Mouse (Mus musculus): Measurements from ENCODE around the gene Kctd18. TPM values are rescaled to one million over a fixed set of nuclear protein-coding genes. Genes with fewer than 3 reads are reported as not detected.

Gene Kctd18
- total and polyA plus RNA-seq, 3 experiments, result 4.2 to 6.6 (median 5.8) TPM

- no peak for TF ChIP-seq EP300 (IDR thresholded peaks at IDR 0.05; ENCODE audit: insufficient read depth, low read depth, low read length)
- no peak for TF ChIP-seq POLR2A (IDR thresholded peaks at IDR 0.05; ENCODE audit: insufficient read depth, low read depth, low read length)
- no peak for TF ChIP-seq CTCF (IDR thresholded peaks at IDR 0.05)
- peak overlapping the region; percentile 96 for H3K4me3 ChIP-seq
- no peak for DNase-seq
- H3K9ac ChIP-seq (ENCODE audit: low read depth, low read length), result peak overlapping the region; percentile 75
- no peak overlapping the region; the same call in 1 of the 2 replicates for H3K27ac ChIP-seq
- no peaks in the 10 kb centered on the region for H3K79me2 ChIP-seq (replicated peaks; ENCODE audit: control insufficient read depth, insufficient read depth, low read length)
- 0 out of 2 replicates have a peak, but pooled peaks cover 3% of the 10 kb centered on the region for H3K4me1 ChIP-seq (ENCODE audit: control insufficient read depth, insufficient read depth, low read length)
- under 1% methylated on average over 29 of the region's 29 CpGs for WGBS
- H3K27me3 ChIP-seq (ENCODE audit: control insufficient read depth, insufficient read depth, low read length), result no peaks in the 10 kb centered on the region
- H3K36me3 ChIP-seq (ENCODE audit: control insufficient read depth, insufficient read depth, low read length), result no peaks in the 10 kb centered on the region
- intact Hi-C loops (cut with DNase I), result no loop called here
Measured at GRCm38 (mm10) chr1:57996133-57996615, 22.6 kb downstream of the Kctd18 start.

- WGBS, result 8% methylated on average over 30 of the region's 30 CpGs
- DNase-seq, result peak; percentile 91 to 93
- H3K27me3 ChIP-seq (ENCODE audit: control insufficient read depth, insufficient read depth, low read length), result no peaks in the 10 kb centered on the region
- TF ChIP-seq CTCF (IDR thresholded peaks at IDR 0.05) (0 out of 2 replicates have a peak, but pooled peaks have one; percentile 6), POLR2A (IDR thresholded peaks at IDR 0.05; ENCODE audit: insufficient read depth, low read depth, low read length) (peak; percentile 94), EP300 (IDR thresholded peaks at IDR 0.05; ENCODE audit: insufficient read depth, low read depth, low read length) (peak; percentile 55)
- no peaks in the 10 kb centered on the region for H3K36me3 ChIP-seq (ENCODE audit: control insufficient read depth, insufficient read depth, low read length)
- intact Hi-C loops (cut with DNase I), result loop anchor here (2.0 kb wide), 1 partner anchor 25 kb away; no protein-coding TSS in a partner anchor
- H3K27ac ChIP-seq, result peak within 1 kb of the TSS; percentile 54
- no peaks in the 10 kb centered on the region for H3K79me2 ChIP-seq (replicated peaks; ENCODE audit: control insufficient read depth, insufficient read depth, low read length)
- H3K9ac ChIP-seq (ENCODE audit: low read depth, low read length), result peak within 1 kb of the TSS; percentile 75
- peak within 1 kb of the TSS; percentile 96 for H3K4me3 ChIP-seq
- 0 out of 2 replicates have a peak, but pooled peaks cover 3% of the 10 kb centered on the region for H3K4me1 ChIP-seq (ENCODE audit: control insufficient read depth, insufficient read depth, low read length)
Measured at GRCm38 (mm10) chr1:57995432-57996132, 23.2 kb downstream of the Kctd18 start, which contains the start of gene Sgo2a. TSS of gene Sgo2a (plus strand) at chr1:57995971.

- intact Hi-C loops (cut with DNase I), result no loop called here
- no peak overlapping the region for H3K9ac ChIP-seq (ENCODE audit: low read depth, low read length)
- no peak overlapping the region for H3K4me3 ChIP-seq
- no peak overlapping the region for H3K27ac ChIP-seq
- H3K27me3 ChIP-seq (ENCODE audit: control insufficient read depth, insufficient read depth, low read length), result no peaks in the 10 kb centered on the region
- H3K36me3 ChIP-seq (ENCODE audit: control insufficient read depth, insufficient read depth, low read length), result no peaks in the 10 kb centered on the region
- TF ChIP-seq CTCF (IDR thresholded peaks at IDR 0.05), result no peak
- TF ChIP-seq EP300 (IDR thresholded peaks at IDR 0.05; ENCODE audit: insufficient read depth, low read depth, low read length), result no peak
- no peak for TF ChIP-seq POLR2A (IDR thresholded peaks at IDR 0.05; ENCODE audit: insufficient read depth, low read depth, low read length)
- 63% methylated on average over 2 of the region's 2 CpGs for WGBS
- H3K79me2 ChIP-seq (replicated peaks; ENCODE audit: control insufficient read depth, insufficient read depth, low read length), result no peaks in the 10 kb centered on the region
- H3K4me1 ChIP-seq (ENCODE audit: control insufficient read depth, insufficient read depth, low read length), result peaks cover 8% of the 10 kb centered on the region
- DNase-seq, result no peak
Measured at GRCm38 (mm10) chr1:57991277-57991676, 27.5 kb downstream of the Kctd18 start.

- intact Hi-C loops (cut with DNase I), result no loop called here
- 35% methylated on average over 6 of the region's 6 CpGs for WGBS
- Histone ChIP-seq H3K27me3 (ENCODE audit: control insufficient read depth, insufficient read depth, low read length) (no peaks in the 10 kb centered on the region), H3K9ac (ENCODE audit: low read depth, low read length) (no peak overlapping the region), H3K27ac (peak overlapping the region; percentile 26; the same call in 1 of the 2 replicates), H3K36me3 (ENCODE audit: control insufficient read depth, insufficient read depth, low read length) (no peaks in the 10 kb centered on the region), H3K4me3 (no peak overlapping the region), H3K79me2 (replicated peaks; ENCODE audit: control insufficient read depth, insufficient read depth, low read length) (no peaks in the 10 kb centered on the region), H3K4me1 (ENCODE audit: control insufficient read depth, insufficient read depth, low read length) (peaks cover 7% of the 10 kb centered on the region)
- no peak for TF ChIP-seq CTCF (IDR thresholded peaks at IDR 0.05)
- no peak for TF ChIP-seq EP300 (IDR thresholded peaks at IDR 0.05; ENCODE audit: insufficient read depth, low read depth, low read length)
- no peak for TF ChIP-seq POLR2A (IDR thresholded peaks at IDR 0.05; ENCODE audit: insufficient read depth, low read depth, low read length)
- DNase-seq, result peak; percentile 28 to 37
Measured at GRCm38 (mm10) chr1:57989052-57989600, 29.6 kb downstream of the Kctd18 start.

- no peaks in the 10 kb centered on the region for H3K4me1 ChIP-seq (ENCODE audit: control insufficient read depth, insufficient read depth, low read length)
- no peak overlapping the region for H3K4me3 ChIP-seq
- H3K27ac ChIP-seq, result no peak overlapping the region
- no peaks in the 10 kb centered on the region for H3K79me2 ChIP-seq (replicated peaks; ENCODE audit: control insufficient read depth, insufficient read depth, low read length)
- intact Hi-C loops (cut with DNase I), result no loop called here
- DNase-seq, result no peak
- WGBS, result 87% methylated on average over 3 of the region's 3 CpGs
- TF ChIP-seq CTCF (IDR thresholded peaks at IDR 0.05) (no peak), POLR2A (IDR thresholded peaks at IDR 0.05; ENCODE audit: insufficient read depth, low read depth, low read length) (no peak), EP300 (IDR thresholded peaks at IDR 0.05; ENCODE audit: insufficient read depth, low read depth, low read length) (no peak)
- H3K9ac ChIP-seq (ENCODE audit: low read depth, low read length), result no peak overlapping the region
- no peaks in the 10 kb centered on the region for H3K36me3 ChIP-seq (ENCODE audit: control insufficient read depth, insufficient read depth, low read length)
- H3K27me3 ChIP-seq (ENCODE audit: control insufficient read depth, insufficient read depth, low read length), result no peaks in the 10 kb centered on the region
Measured at GRCm38 (mm10) chr1:57976860-57977259, 41.9 kb downstream of the Kctd18 start.
